Mouse (Mus musculus): ENCODE results near the gene St5. TPM values are rescaled to one million over a fixed set of nuclear protein-coding genes. Genes with fewer than 3 reads are reported as not detected.

The St5 gene
- 1.0 and 1.2 TPM in 2 replicates for polyA plus RNA-seq (2012; ENCODE audit: insufficient read depth, insufficient read length, missing spikeins)

DNA sequence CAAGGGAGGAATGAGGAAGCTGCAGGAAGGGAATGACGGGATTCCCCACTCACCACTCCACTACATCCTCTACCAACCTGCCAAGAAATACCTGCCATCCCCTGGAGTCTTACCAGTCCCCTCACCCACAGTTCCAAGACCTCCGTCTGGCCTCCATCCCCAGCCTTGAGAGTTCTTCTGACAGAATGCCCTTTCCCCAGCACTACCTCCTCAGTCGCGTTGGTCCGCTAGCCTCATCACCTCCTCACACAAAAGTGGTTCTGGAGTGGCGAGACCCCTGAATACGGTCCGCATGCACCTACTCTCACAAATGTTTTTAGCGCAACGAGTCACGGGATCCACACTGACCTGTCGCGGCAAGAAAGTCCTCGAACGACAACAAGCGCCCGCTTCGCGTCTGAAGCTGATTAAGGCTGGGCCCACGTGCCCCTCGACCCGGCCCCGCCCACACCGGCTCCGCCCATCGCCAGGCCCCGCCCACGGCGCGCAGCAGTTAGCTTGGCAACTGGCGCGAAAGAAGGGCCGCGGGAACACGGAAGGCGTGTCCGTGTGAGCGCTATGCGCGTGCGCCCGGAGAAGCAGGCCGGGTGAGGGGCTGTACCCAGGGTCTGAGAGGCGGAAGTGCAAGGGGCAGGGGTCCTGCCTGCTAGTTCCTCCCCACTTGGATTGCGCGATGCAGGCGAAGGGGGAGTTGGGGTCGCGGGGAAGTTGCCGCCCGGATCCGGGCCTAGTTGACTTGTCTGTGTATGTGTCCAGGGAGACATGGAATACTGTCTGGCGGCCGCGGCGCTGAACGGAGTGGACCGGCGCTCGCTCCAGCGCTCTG lies at the start of gene St5, which contains the start of gene Akip1:
St5 (minus strand) TSS at position 416 of the 826 bp plus-strand sequence.
Akip1 (plus strand) TSS at position 501 of the 826 bp plus-strand sequence.
- Histone ChIP-seq H3K4me3 (ENCODE audit: insufficient read depth, low read length) (peak within 1 kb of the TSS; percentile 94), H3K27ac (ENCODE audit: insufficient read depth, low read depth, low read length) (peak within 1 kb of the TSS; percentile 68), H3K4me1 (ENCODE audit: control insufficient read depth, insufficient read depth, low read length) (peaks cover 38% of the 10 kb centered on the region)
- no peak for TF ChIP-seq CTCF (IDR thresholded peaks at IDR 0.05; ENCODE audit: low read depth, low read length)
- TF ChIP-seq POLR2A (IDR thresholded peaks at IDR 0.05; ENCODE audit: borderline replicate concordance, low read depth, low read length), result no peak; the same call in 1 of the 2 replicates

DNA sequence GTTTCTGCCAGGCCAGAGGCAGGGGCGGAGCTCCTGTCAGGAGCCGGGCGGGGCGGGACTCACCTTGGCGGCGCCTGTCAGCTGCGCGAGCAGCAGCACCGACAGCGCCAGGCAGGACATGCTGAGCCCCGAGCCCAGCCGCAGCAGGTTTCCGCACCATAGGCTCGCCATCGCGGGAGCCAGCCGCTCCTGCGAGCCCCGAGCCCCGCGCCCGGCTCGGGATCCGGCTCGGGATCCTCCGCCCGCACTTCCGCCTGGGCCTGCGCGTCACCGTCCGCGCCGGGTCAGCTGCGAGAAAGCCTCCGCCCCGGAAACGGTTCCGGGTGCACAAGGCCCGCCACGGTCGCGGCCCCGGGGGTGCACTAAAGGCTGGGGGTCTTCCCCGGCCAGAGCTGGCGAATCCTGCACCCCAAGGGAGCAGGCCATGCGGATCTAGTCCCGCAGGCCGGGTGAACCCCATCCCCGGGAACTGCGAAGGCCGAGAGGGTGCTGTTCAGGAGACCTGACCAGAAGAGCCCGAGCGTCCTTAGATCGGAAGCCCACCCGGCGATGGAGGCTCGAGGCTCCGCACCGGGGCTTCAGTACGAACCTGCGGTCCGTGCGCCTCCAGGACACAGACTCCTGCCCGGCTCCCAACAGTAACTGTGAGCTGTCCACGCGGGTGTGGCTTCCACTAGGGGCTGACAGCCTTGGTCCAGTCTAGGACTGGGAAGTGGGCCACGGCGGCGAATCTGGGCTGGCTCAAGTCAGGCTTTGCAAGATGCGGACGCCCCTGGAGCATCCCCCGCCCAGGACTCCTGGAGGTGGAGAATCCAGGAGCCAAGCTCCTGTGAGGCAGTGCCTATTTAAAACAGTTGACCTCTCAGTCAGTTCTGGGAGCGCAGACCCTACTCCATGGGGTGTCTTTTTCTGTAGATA lies 48.9 kb upstream of the St5 start, which contains the start of gene Tmem9b:
Tmem9b (minus strand) TSS at position 868 of the 918 bp plus-strand sequence.
- H3K4me3 ChIP-seq (ENCODE audit: insufficient read depth, low read length), result peak within 1 kb of the TSS; percentile 79

DNA sequence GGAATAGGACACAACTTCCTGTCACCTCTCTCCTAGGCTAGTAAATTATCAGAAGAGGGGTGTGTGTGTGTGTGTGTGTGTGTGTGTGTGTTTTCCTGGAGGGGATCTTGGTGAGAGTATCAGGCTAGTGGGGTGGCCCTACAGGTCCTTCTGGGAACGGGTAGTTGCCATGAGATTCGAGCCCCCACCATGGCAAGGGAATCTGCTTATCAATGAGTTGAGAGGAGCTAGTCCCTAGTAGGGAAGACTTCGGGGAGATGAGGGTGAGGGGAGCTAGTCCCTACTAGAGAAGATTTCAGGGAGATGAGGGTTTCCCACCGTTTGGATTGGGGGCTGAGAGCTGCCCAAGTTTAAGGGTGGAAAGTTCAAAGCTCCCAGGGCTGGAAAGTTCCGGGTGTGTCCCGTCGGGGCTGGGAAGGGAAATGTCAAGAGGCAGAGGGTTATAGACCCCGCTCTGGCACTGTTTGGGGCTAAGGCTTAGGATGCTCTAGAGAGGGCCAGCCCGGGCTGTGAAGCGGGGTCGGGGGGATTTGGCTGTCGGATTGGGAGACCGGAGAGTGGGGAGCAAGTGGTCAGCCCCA lies 48.1 kb upstream of the St5 start:
- peak overlapping the region; percentile 79 for H3K4me3 ChIP-seq (ENCODE audit: insufficient read depth, low read length)
- TF ChIP-seq POLR2A (IDR thresholded peaks at IDR 0.05; ENCODE audit: borderline replicate concordance, low read depth, low read length), result peak; percentile 55; the same call in 1 of the 2 replicates
- no peak for TF ChIP-seq CTCF (IDR thresholded peaks at IDR 0.05; ENCODE audit: low read depth, low read length)
- peaks cover 4% of the 10 kb centered on the region for H3K4me1 ChIP-seq (ENCODE audit: control insufficient read depth, insufficient read depth, low read length)
- H3K27ac ChIP-seq (ENCODE audit: insufficient read depth, low read depth, low read length), result 0 out of 2 replicates have a peak overlapping the region, but pooled peaks have one; percentile 59

More for the DNA sequence above, 48.9 kb upstream of the St5 start, which contains the start of gene Tmem9b:
- Histone ChIP-seq H3K4me1 (ENCODE audit: control insufficient read depth, insufficient read depth, low read length) (peaks cover 4% of the 10 kb centered on the region), H3K27ac (ENCODE audit: insufficient read depth, low read depth, low read length) (peak within 1 kb of the TSS; percentile 59)
- TF ChIP-seq POLR2A (IDR thresholded peaks at IDR 0.05; ENCODE audit: borderline replicate concordance, low read depth, low read length) (no peak), CTCF (IDR thresholded peaks at IDR 0.05; ENCODE audit: low read depth, low read length) (no peak)

DNA sequence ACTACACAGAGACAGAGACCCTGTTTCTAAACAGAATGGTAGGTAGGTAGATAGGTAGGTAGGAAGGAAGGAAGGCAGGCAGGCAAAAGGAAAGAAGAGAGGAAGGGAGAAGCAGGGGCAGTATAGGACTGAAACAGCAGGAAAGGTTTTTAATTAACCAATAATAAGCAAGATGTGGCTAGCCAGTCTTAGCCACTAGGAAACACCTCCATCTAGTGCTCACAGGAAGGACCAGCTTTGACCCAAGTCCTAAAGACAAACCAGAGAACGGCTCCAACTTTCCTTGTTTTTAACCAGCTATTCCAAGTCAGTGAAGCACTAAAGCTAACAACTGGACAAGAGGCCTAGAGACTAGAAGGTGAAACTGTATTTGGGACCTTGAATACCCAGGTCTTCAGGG lies 44.3 kb upstream of the St5 start:
- Histone ChIP-seq H3K4me3 (ENCODE audit: insufficient read depth, low read length) (no peak overlapping the region), H3K27ac (ENCODE audit: insufficient read depth, low read depth, low read length) (no peak overlapping the region), H3K4me1 (ENCODE audit: control insufficient read depth, insufficient read depth, low read length) (peaks cover 4% of the 10 kb centered on the region)
- TF ChIP-seq POLR2A (IDR thresholded peaks at IDR 0.05; ENCODE audit: borderline replicate concordance, low read depth, low read length) (no peak), CTCF (IDR thresholded peaks at IDR 0.05; ENCODE audit: low read depth, low read length) (no peak)

DNA sequence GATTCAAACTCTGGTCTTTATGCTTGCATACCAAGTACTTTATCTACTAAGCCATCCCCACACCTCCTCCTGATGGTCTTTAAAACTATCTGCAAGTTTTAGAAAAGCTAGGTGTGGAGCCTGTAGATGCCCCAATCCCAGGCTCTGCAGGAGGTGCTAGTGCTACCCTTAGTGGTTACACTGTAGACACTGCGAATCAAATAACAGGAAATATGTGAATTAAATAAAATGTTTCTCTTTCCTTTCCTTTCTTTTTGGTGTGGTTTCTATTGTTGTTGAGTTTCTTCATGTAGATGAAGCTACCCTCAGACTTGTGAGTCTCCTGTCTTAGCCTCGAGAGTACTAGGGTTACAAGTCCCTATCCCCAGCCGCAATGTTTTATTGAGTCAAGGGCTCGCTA lies 38.3 kb upstream of the St5 start:
- Histone ChIP-seq H3K27ac (ENCODE audit: insufficient read depth, low read depth, low read length) (no peak overlapping the region), H3K4me3 (ENCODE audit: insufficient read depth, low read length) (no peak overlapping the region), H3K4me1 (ENCODE audit: control insufficient read depth, insufficient read depth, low read length) (peaks cover 2% of the 10 kb centered on the region; the same call in 1 of the 2 replicates)
- no peak for TF ChIP-seq CTCF (IDR thresholded peaks at IDR 0.05; ENCODE audit: low read depth, low read length)
- no peak for TF ChIP-seq POLR2A (IDR thresholded peaks at IDR 0.05; ENCODE audit: borderline replicate concordance, low read depth, low read length)

DNA sequence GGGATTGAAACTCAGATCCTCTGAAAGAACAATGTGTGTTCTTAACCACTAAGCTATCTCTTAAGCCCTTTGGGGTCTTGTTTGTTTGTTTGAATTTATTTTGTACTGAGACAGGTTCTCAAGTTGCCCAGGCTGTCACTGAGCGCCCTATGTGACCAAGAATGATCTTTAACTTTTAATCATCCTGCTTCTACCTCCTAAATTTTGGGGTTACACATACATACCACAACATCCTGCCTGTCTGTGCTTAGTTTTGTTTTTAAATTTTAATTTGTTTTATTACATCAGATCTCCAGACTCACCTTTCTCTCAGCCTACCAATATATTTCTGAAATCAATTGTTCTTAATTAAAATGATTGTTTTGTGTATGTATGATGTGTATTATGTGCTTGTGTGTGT lies 37.7 kb upstream of the St5 start:
- TF ChIP-seq CTCF (IDR thresholded peaks at IDR 0.05; ENCODE audit: low read depth, low read length) (no peak), POLR2A (IDR thresholded peaks at IDR 0.05; ENCODE audit: borderline replicate concordance, low read depth, low read length) (no peak)
- Histone ChIP-seq H3K4me1 (ENCODE audit: control insufficient read depth, insufficient read depth, low read length) (peaks cover 2% of the 10 kb centered on the region; the same call in 1 of the 2 replicates), H3K27ac (ENCODE audit: insufficient read depth, low read depth, low read length) (no peak overlapping the region), H3K4me3 (ENCODE audit: insufficient read depth, low read length) (no peak overlapping the region)

DNA sequence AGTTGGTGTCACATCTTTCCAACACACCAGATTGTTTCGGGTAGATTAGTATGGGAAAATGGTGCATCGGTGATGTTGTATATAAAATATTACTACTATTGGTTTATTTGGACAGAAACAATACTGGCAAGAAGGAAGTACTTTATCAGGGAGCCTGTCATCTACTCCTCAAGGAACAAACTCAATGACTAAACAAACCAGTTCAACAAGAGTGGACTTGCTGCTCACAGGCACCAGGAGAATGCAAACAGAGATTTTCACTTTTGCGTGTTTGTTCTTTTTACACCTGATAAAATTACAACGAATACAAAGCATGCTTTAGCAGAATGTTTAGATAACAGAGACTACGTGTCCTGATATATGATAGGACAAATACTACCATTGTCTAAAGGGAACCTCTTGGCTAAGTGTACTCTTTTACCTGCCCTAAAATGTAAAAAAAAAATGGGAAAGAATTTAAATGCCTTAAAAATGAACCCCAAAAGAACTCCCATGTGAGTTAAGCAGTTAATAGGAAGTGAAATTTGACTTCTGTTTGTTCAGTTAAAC lies 36.5 kb upstream of the St5 start:
- Histone ChIP-seq H3K4me1 (ENCODE audit: control insufficient read depth, insufficient read depth, low read length) (peaks cover 2% of the 10 kb centered on the region; the same call in 1 of the 2 replicates), H3K27ac (ENCODE audit: insufficient read depth, low read depth, low read length) (no peak overlapping the region), H3K4me3 (ENCODE audit: insufficient read depth, low read length) (no peak overlapping the region)
- TF ChIP-seq POLR2A (IDR thresholded peaks at IDR 0.05; ENCODE audit: borderline replicate concordance, low read depth, low read length) (no peak), CTCF (IDR thresholded peaks at IDR 0.05; ENCODE audit: low read depth, low read length) (no peak)

DNA sequence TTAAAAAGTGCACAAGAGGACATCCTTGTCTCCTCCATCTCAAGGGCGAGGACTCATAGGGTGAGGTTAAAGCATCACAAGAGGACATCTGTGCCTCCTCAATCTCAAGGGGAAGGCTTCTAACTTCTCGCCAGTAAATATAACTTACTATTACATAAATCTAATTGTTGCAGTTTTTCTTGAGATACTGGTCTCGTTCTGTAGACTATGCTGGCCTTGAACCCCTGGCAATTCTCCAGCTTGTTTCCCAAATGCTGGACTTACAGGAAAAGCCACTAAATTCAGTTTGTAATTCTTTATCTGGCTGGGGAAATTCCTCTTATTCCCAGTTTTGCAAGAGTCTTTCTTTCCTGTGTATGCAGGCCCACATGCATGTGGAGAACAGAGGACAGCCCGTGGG lies 31.4 kb upstream of the St5 start:
- H3K27ac ChIP-seq (ENCODE audit: insufficient read depth, low read depth, low read length), result no peak overlapping the region
- no peak overlapping the region for H3K4me3 ChIP-seq (ENCODE audit: insufficient read depth, low read length)
- TF ChIP-seq CTCF (IDR thresholded peaks at IDR 0.05; ENCODE audit: low read depth, low read length), result no peak
- no peak for TF ChIP-seq POLR2A (IDR thresholded peaks at IDR 0.05; ENCODE audit: borderline replicate concordance, low read depth, low read length)
- H3K4me1 ChIP-seq (ENCODE audit: control insufficient read depth, insufficient read depth, low read length), result peaks cover 2% of the 10 kb centered on the region; the same call in 1 of the 2 replicates

DNA sequence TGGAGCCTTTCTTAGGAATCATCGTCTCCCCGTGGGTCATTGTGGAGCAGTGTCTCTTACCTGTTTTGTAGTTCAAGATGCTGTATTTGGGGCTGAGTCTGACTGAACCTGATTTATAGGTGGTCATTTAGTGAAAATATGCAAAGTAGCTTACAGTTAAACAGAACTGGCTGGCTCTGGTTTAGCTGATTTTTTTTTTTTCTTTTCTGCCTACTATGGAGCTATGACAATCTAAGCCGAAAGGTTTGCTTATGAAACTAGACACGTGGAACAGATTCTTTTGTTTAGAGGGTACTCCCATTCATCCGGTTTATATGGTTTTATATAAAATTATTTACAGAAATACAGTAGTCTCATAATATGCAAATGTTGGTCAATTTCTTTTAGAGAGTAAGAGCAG lies 28.2 kb upstream of the St5 start, which contains the start of gene Ascl3:
Ascl3 (minus strand) TSS at position 101 of the 400 bp plus-strand sequence.
- H3K27ac ChIP-seq (ENCODE audit: insufficient read depth, low read depth, low read length), result no peak within 1 kb of the TSS
- no peak within 1 kb of the TSS for H3K4me3 ChIP-seq (ENCODE audit: insufficient read depth, low read length)
- peaks cover 5% of the 10 kb centered on the region for H3K4me1 ChIP-seq (ENCODE audit: control insufficient read depth, insufficient read depth, low read length)
- no peak for TF ChIP-seq POLR2A (IDR thresholded peaks at IDR 0.05; ENCODE audit: borderline replicate concordance, low read depth, low read length)
- no peak for TF ChIP-seq CTCF (IDR thresholded peaks at IDR 0.05; ENCODE audit: low read depth, low read length)

All from bone marrow macrophage, adult 2 months (primary cell).